Mouse (Mus musculus): ENCODE measurements around the gene Atxn2. TPM values are rescaled to one million over a fixed set of nuclear protein-coding genes. Genes with fewer than 3 reads are reported as not detected.

The Atxn2 gene
- total RNA-seq, 1 experiment = 58.0 TPM

- Histone ChIP-seq H3K4me1 (ENCODE audit: control insufficient read depth in 2 of 2, insufficient read depth in 2 of 2, low read length in 2 of 2, poor library complexity in 1 of 2) (peaks cover 3 to 28% of the 10 kb centered on the region in 2 experiments), H3K9me3 (ENCODE audit: control insufficient read depth, insufficient read depth, low read depth, low read length) (no peaks in the 10 kb centered on the region), H3K27ac (ENCODE audit: insufficient read depth, low read depth, low read length, poor library complexity, severe bottlenecking) (no peak overlapping the region), H3K36me3 (ENCODE audit: control insufficient read depth, insufficient read depth, low read length, poor library complexity, severe bottlenecking) (no peaks in the 10 kb centered on the region; the same call in 1 of the 2 replicates), H3K9ac (ENCODE audit: insufficient read depth, low read depth, low read length, poor library complexity, severe bottlenecking) (no peak overlapping the region), H3K4me3 (ENCODE audit: insufficient read depth in 1 of 2, low read depth in 1 of 2, low read length in 2 of 2, poor library complexity in 1 of 2, severe bottlenecking in 1 of 2) (no peak overlapping the region)
- DNase-seq (ENCODE audit: low read depth, low spot score) = no peak
- in situ Hi-C loops (cut with MboI; ENCODE audit: low sequenced_read_pairs in 2 of 2, unreplicated experiment in 2 of 2) = no loop called here
- TF ChIP-seq ZC3H11A (IDR thresholded peaks at IDR 0.05; ENCODE audit: borderline replicate concordance, low read depth, low read length) (no peak), CHD2 (IDR thresholded peaks at IDR 0.05; ENCODE audit: low read depth, low read length) (no peak), HCFC1 (IDR thresholded peaks at IDR 0.05; ENCODE audit: borderline replicate concordance, insufficient read depth, low read length) (no peak), ZNF384 (IDR thresholded peaks at IDR 0.05; ENCODE audit: low read depth, low read length) (no peak), MAFK (IDR thresholded peaks at IDR 0.05; ENCODE audit: insufficient read depth, low read depth, low read length) (no peak)
Observed at GRCm38 (mm10) chr5:121834241-121834606, 123.1 kb downstream of the Atxn2 start.

- H3K4me3 ChIP-seq (ENCODE audit: insufficient read depth in 1 of 2, low read depth in 1 of 2, low read length in 2 of 2, poor library complexity in 1 of 2, severe bottlenecking in 1 of 2) = peak overlapping the region in 1 of 2 experiments; percentile 92; a peak in 1 of 4 replicates
- no peaks in the 10 kb centered on the region for H3K9me3 ChIP-seq (ENCODE audit: control insufficient read depth, insufficient read depth, low read depth, low read length)
- H3K36me3 ChIP-seq (ENCODE audit: control insufficient read depth, insufficient read depth, low read length, poor library complexity, severe bottlenecking) = no peaks in the 10 kb centered on the region; the same call in 1 of the 2 replicates
- DNase-seq (ENCODE audit: low read depth, low spot score) = no peak
- no peak overlapping the region for H3K9ac ChIP-seq (ENCODE audit: insufficient read depth, low read depth, low read length, poor library complexity, severe bottlenecking)
- no peak overlapping the region for H3K27ac ChIP-seq (ENCODE audit: insufficient read depth, low read depth, low read length, poor library complexity, severe bottlenecking)
- TF ChIP-seq CHD2 (IDR thresholded peaks at IDR 0.05; ENCODE audit: low read depth, low read length) (no peak), ZNF384 (IDR thresholded peaks at IDR 0.05; ENCODE audit: low read depth, low read length) (no peak), HCFC1 (IDR thresholded peaks at IDR 0.05; ENCODE audit: borderline replicate concordance, insufficient read depth, low read length) (no peak)
- peaks cover 3 to 26% of the 10 kb centered on the region in 2 experiments for H3K4me1 ChIP-seq (ENCODE audit: control insufficient read depth in 2 of 2, insufficient read depth in 2 of 2, low read length in 2 of 2, poor library complexity in 1 of 2)
- in situ Hi-C loops (cut with MboI; ENCODE audit: low sequenced_read_pairs in 2 of 2, unreplicated experiment in 2 of 2) = no loop called here
Observed at GRCm38 (mm10) chr5:121834991-121835747, 124.0 kb downstream of the Atxn2 start.

GRCm38 (mm10) chr5:121835949-121836691, 125.0 kb downstream of the Atxn2 start:
- peak overlapping the region; percentile 92 for H3K9ac ChIP-seq (ENCODE audit: insufficient read depth, low read depth, low read length, poor library complexity, severe bottlenecking)
- H3K9me3 ChIP-seq (ENCODE audit: control insufficient read depth, insufficient read depth, low read depth, low read length) = no peaks in the 10 kb centered on the region
- no peak overlapping the region for H3K27ac ChIP-seq (ENCODE audit: insufficient read depth, low read depth, low read length, poor library complexity, severe bottlenecking)
- peaks cover 3 to 26% of the 10 kb centered on the region in 2 experiments for H3K4me1 ChIP-seq (ENCODE audit: control insufficient read depth in 2 of 2, insufficient read depth in 2 of 2, low read length in 2 of 2, poor library complexity in 1 of 2)
- no peak for DNase-seq (ENCODE audit: low read depth, low spot score)
- H3K36me3 ChIP-seq (ENCODE audit: control insufficient read depth, insufficient read depth, low read length, poor library complexity, severe bottlenecking) = no peaks in the 10 kb centered on the region; the same call in 1 of the 2 replicates
- in situ Hi-C loops (cut with MboI; ENCODE audit: low sequenced_read_pairs in 2 of 2, unreplicated experiment in 2 of 2) = no loop called here
- TF ChIP-seq MAFK (IDR thresholded peaks at IDR 0.05; ENCODE audit: insufficient read depth, low read depth, low read length) (no peak), HCFC1 (IDR thresholded peaks at IDR 0.05; ENCODE audit: borderline replicate concordance, insufficient read depth, low read length) (peak; percentile 50; the same call in 1 of the 2 replicates), ZC3H11A (IDR thresholded peaks at IDR 0.05; ENCODE audit: borderline replicate concordance, low read depth, low read length) (no peak), ZNF384 (IDR thresholded peaks at IDR 0.05; ENCODE audit: low read depth, low read length) (no peak), CHD2 (IDR thresholded peaks at IDR 0.05; ENCODE audit: low read depth, low read length) (no peak)
- H3K4me3 ChIP-seq (ENCODE audit: insufficient read depth in 1 of 2, low read depth in 1 of 2, low read length in 2 of 2, poor library complexity in 1 of 2, severe bottlenecking in 1 of 2) = peak overlapping the region; percentile 89 to 92

- peak overlapping the region; percentile 69 for H3K27ac ChIP-seq (ENCODE audit: insufficient read depth, low read depth, low read length, poor library complexity, severe bottlenecking)
- in situ Hi-C loops (cut with MboI; ENCODE audit: low sequenced_read_pairs in 2 of 2, unreplicated experiment in 2 of 2) = no loop called here
- H3K36me3 ChIP-seq (ENCODE audit: control insufficient read depth, insufficient read depth, low read length, poor library complexity, severe bottlenecking) = no peaks in the 10 kb centered on the region; the same call in 1 of the 2 replicates
- TF ChIP-seq ZC3H11A (IDR thresholded peaks at IDR 0.05; ENCODE audit: borderline replicate concordance, low read depth, low read length) (no peak), CHD2 (IDR thresholded peaks at IDR 0.05; ENCODE audit: low read depth, low read length) (no peak), ZNF384 (IDR thresholded peaks at IDR 0.05; ENCODE audit: low read depth, low read length) (peak; percentile 81; the same call in 1 of the 2 replicates), HCFC1 (IDR thresholded peaks at IDR 0.05; ENCODE audit: borderline replicate concordance, insufficient read depth, low read length) (no peak)
- no peaks in the 10 kb centered on the region for H3K9me3 ChIP-seq (ENCODE audit: control insufficient read depth, insufficient read depth, low read depth, low read length)
- DNase-seq (ENCODE audit: low read depth, low spot score) = peak; percentile 91
- H3K4me1 ChIP-seq (ENCODE audit: control insufficient read depth in 2 of 2, insufficient read depth in 2 of 2, low read length in 2 of 2, poor library complexity in 1 of 2) = peaks cover 3 to 26% of the 10 kb centered on the region in 2 experiments
- H3K4me3 ChIP-seq (ENCODE audit: insufficient read depth in 1 of 2, low read depth in 1 of 2, low read length in 2 of 2, poor library complexity in 1 of 2, severe bottlenecking in 1 of 2) = peak overlapping the region; percentile 89 to 92
- H3K9ac ChIP-seq (ENCODE audit: insufficient read depth, low read depth, low read length, poor library complexity, severe bottlenecking) = peak overlapping the region; percentile 92
Observed at GRCm38 (mm10) chr5:121836692-121837415, 125.7 kb downstream of the Atxn2 start.
